Mouse (Mus musculus) B cell, adult 67 days (primary cell): ENCODE data around the gene Aplp2. TPM values are rescaled to one million over a fixed set of nuclear protein-coding genes. Genes with fewer than 3 reads are reported as not detected.

Source experiments
- total RNA-seq, 2 experiments: library from RNA; stranded (reverse); gene quantifications; 4 replicates each; pipeline ENCODE4 v1.2.4; 2023

Gene Aplp2
- total RNA-seq = 10 to 100 TPM; 48.3 to 55.4 TPM

GRCm38 (mm10) chr9:31211690-31212499 lies at the start of gene Aplp2:
TSS of gene Aplp2 (minus strand) at chr9:31211815.

GRCm38 (mm10) chr9:31131205-31131968 lies 80.2 kb downstream of the Aplp2 start, which contains the start of gene St14:
TSS of gene St14 (minus strand) at chr9:31131853.

Other genes starting within 250 kb of the Aplp2 start
- gene Zbtb44, start 181.2 kb downstream of the Aplp2 start, total RNA-seq = 10 to 100 TPM; 59.8 to 63.2 TPM
- gene St14, start 80.0 kb downstream of the Aplp2 start, total RNA-seq = 10 to 100 TPM; 14.1 to 18.5 TPM
- 10 to 100 TPM; 19.1 to 19.6 TPM for gene Prdm10, start 68.7 kb upstream of the Aplp2 start, total RNA-seq
- 100 to 1,000 TPM in 1 of 2 experiments, 10 to 100 TPM in 1; 88.3 to 101 TPM for gene Nfrkb, start 174.4 kb upstream of the Aplp2 start, total RNA-seq